Mouse (Mus musculus) C2C12 (cell line): ENCODE measurements at regions not wholly inside any gene's neighbourhood (a gene's known extent, or its start where the extent isn't known, plus 50 kb on each side); places are given as distances from the start of the nearest gene placed in this dataset.

ENCODE experiments used
- H3K27me3 ChIP-seq: one replicate; pipeline ENCODE4 v1.6.1; 2011; ENCODE audit not compliant: control insufficient read depth, insufficient read depth, insufficient read length
- H3K36me3 ChIP-seq: one replicate; pipeline ENCODE4 v1.6.1; 2011; ENCODE audit not compliant: control insufficient read depth, insufficient read depth
- H3K4me3 ChIP-seq: one replicate; pipeline ENCODE4 v1.5.1; 2011; ENCODE audit warnings: mild to moderate bottlenecking, control low read depth; ENCODE audit not compliant: poor library complexity, insufficient read depth, severe bottlenecking
- H3K79me2 ChIP-seq: one replicate; pipeline ENCODE4 v1.6.1; 2011; ENCODE audit not compliant: control insufficient read depth, insufficient read depth
- H3K79me3 ChIP-seq: one replicate; pipeline ENCODE4 v1.6.1; 2011; ENCODE audit warnings: low read depth, control low read depth
- H3ac ChIP-seq: one replicate; pipeline ENCODE3; 2011; ENCODE audit warnings: low read depth; ENCODE audit not compliant: control insufficient read depth, insufficient read length
- CEBPB ChIP-seq: IDR thresholded peaks from one replicate; pipeline ENCODE4 v1.6.1; 2011; ENCODE audit warnings: low read depth, mild to moderate bottlenecking, control low read depth, moderate library complexity
- CTCF ChIP-seq: IDR thresholded peaks from one replicate; pipeline ENCODE4 v1.5.1; 2011; ENCODE audit not compliant: control insufficient read depth, insufficient read depth, insufficient read length
- FOSL1 ChIP-seq: IDR thresholded peaks from one replicate; pipeline ENCODE4 v1.8.0; 2011; ENCODE audit warnings: mild to moderate bottlenecking, low read length; ENCODE audit not compliant: poor library complexity, insufficient read depth, severe bottlenecking
- MAX ChIP-seq: IDR thresholded peaks from one replicate; pipeline ENCODE4 v1.6.1; 2011; ENCODE audit warnings: mild to moderate bottlenecking, control low read depth
- MYOD1 ChIP-seq: IDR thresholded peaks from one replicate; pipeline ENCODE4 v1.6.1; 2011; ENCODE audit warnings: low read depth; ENCODE audit not compliant: control insufficient read depth, insufficient read length
- MYOG ChIP-seq: IDR thresholded peaks from one replicate; pipeline ENCODE4 v1.6.1; 2011; ENCODE audit not compliant: control insufficient read depth, insufficient read length; ENCODE audit errors: extremely low read depth
- USF1 ChIP-seq: IDR thresholded peaks from one replicate; pipeline ENCODE4 v1.6.1; 2011; ENCODE audit warnings: low read depth, mild to moderate bottlenecking, control low read depth, moderate library complexity

DNA sequence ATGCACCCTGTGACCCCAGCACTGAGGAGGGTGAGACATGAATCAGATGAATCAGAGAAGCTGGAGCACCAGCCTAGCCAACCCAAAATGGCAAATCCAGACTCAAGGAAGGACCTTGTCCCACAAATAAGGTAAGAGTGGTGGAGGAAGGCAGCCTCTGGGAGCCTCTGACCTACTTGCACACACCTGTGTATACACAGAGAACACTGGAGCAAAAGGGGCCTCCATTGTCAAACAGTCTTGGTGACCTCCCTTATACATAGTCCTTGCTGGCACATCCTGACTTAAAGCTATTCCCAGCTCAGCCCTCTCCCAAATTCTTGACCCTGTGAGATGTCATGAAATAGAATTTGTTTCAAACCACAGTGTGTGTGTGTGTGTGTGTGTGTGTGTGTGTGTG, 57.1 kb downstream of the Inhbb start:
- H3K79me3 ChIP-seq = no peaks in the 10 kb centered on the region
- H3K27me3 ChIP-seq = no peaks in the 10 kb centered on the region
- no peak overlapping the region for H3ac ChIP-seq
- no peaks in the 10 kb centered on the region for H3K79me2 ChIP-seq
- TF ChIP-seq USF1 (no peak), CTCF (no peak), MYOG (no peak), FOSL1 (no peak), CEBPB (no peak), MAX (no peak), MYOD1 (no peak)
- no peak overlapping the region for H3K4me3 ChIP-seq
- no peaks in the 10 kb centered on the region for H3K36me3 ChIP-seq

DNA sequence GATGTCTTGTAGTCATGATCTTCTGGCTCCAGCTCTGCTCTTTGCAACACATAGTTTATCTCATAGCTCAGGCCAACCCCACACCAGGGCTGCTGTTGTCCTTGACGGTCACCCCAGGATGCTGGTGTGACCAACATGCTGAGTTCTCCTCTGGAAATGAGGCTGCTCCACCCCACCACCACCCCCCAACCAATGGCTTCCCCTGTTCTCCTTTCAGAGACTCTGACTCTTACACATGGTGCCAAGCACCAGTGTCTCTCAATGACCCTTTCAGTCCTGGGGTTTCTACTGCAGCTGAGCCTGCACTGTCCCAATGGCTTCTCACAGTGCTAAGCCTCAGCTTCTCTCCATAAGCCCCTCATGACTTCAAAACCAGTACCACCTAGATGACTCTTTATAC, 64.0 kb downstream of the Inhbb start:
- Histone ChIP-seq H3ac (no peak overlapping the region), H3K79me3 (no peaks in the 10 kb centered on the region), H3K27me3 (no peaks in the 10 kb centered on the region), H3K36me3 (no peaks in the 10 kb centered on the region), H3K4me3 (no peak overlapping the region), H3K79me2 (no peaks in the 10 kb centered on the region)
- TF ChIP-seq USF1 (no peak), FOSL1 (no peak), CTCF (no peak), MYOD1 (no peak), MAX (no peak), CEBPB (no peak), MYOG (no peak)

- Histone ChIP-seq H3ac (no peak overlapping the region), H3K27me3 (no peaks in the 10 kb centered on the region), H3K79me3 (no peaks in the 10 kb centered on the region), H3K4me3 (no peak overlapping the region), H3K36me3 (no peaks in the 10 kb centered on the region), H3K79me2 (no peaks in the 10 kb centered on the region)
- TF ChIP-seq MYOD1 = no peak
- no peak for TF ChIP-seq CTCF
- no peak for TF ChIP-seq MYOG
- TF ChIP-seq USF1 = no peak
- no peak for TF ChIP-seq MAX
- no peak for TF ChIP-seq CEBPB
- TF ChIP-seq FOSL1 = no peak
Measured at GRCm38 (mm10) chr1:119356916-119357315, 65.1 kb downstream of the Inhbb start.

GRCm38 (mm10) chr1:119355456-119355855, 66.6 kb downstream of the Inhbb start:
- no peak for TF ChIP-seq CEBPB
- no peak for TF ChIP-seq MYOD1
- H3K79me3 ChIP-seq = no peaks in the 10 kb centered on the region
- H3ac ChIP-seq = no peak overlapping the region
- no peaks in the 10 kb centered on the region for H3K36me3 ChIP-seq
- H3K4me3 ChIP-seq = no peak overlapping the region
- H3K79me2 ChIP-seq = no peaks in the 10 kb centered on the region
- no peaks in the 10 kb centered on the region for H3K27me3 ChIP-seq

DNA sequence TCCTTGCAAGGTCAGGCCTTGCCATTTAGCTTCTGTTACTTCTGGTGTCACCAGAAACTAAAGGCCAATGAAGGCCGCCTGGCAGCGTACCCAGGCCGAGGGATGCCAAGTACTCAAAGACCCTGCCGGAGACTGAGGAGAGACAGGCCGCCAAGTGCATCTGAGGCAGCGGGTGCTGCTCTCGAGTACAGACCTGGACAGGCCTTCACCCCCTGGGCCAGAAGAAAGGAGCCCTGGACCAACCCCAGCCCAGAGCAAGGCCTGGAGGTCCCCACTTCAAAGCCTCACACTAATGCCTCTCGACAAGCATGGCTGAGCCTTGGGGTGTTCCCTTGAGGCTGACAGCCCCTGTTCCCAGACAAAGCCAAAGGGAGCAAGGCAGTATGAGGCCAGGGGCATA, 70.5 kb downstream of the Inhbb start:
- Histone ChIP-seq H3K36me3 (no peaks in the 10 kb centered on the region), H3ac (no peak overlapping the region), H3K27me3 (no peaks in the 10 kb centered on the region), H3K79me2 (no peaks in the 10 kb centered on the region), H3K79me3 (no peaks in the 10 kb centered on the region), H3K4me3 (no peak overlapping the region)
- TF ChIP-seq USF1 (no peak), MAX (no peak), FOSL1 (no peak), MYOD1 (no peak), CTCF (no peak), CEBPB (no peak), MYOG (no peak)

DNA sequence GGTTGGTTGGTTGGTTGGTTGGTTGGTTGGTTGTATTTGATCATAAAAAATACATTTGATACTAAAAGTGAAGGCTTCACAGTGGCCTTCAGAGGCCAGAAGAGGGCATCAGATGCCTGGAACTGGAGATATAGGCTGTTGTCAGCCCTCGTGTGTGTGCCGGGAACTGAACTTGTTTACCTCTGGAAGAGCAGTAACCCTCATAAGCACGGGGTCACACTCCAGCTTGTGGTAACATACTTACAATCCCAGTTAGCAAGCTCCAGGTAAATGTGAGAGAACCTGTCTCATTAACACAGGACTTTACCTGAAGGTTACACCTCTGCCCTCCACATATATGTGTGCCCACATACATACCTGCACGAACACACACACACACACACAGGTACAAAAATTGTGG, 71.2 kb downstream of the Inhbb start:
- no peak for TF ChIP-seq MYOG
- no peak for TF ChIP-seq MAX
- TF ChIP-seq MYOD1 = no peak
- TF ChIP-seq USF1 = no peak
- TF ChIP-seq CTCF = no peak
- no peak for TF ChIP-seq CEBPB
- no peak for TF ChIP-seq FOSL1
- Histone ChIP-seq H3K27me3 (no peaks in the 10 kb centered on the region), H3K36me3 (no peaks in the 10 kb centered on the region), H3ac (no peak overlapping the region), H3K79me2 (no peaks in the 10 kb centered on the region), H3K79me3 (no peaks in the 10 kb centered on the region), H3K4me3 (no peak overlapping the region)
